Mouse (Mus musculus): ENCODE data around the gene Eef2. TPM values are rescaled to one million over a fixed set of nuclear protein-coding genes. Genes with fewer than 3 reads are reported as not detected.
"Not testable (repeated sequence)": the region's sequence is repeated elsewhere in the genome, so short reads cannot be mapped to it uniquely, and the experiment has no call there.

Gene Eef2
- polyA plus RNA-seq, 1 experiment from 2014 or later = 637 TPM

DNA sequence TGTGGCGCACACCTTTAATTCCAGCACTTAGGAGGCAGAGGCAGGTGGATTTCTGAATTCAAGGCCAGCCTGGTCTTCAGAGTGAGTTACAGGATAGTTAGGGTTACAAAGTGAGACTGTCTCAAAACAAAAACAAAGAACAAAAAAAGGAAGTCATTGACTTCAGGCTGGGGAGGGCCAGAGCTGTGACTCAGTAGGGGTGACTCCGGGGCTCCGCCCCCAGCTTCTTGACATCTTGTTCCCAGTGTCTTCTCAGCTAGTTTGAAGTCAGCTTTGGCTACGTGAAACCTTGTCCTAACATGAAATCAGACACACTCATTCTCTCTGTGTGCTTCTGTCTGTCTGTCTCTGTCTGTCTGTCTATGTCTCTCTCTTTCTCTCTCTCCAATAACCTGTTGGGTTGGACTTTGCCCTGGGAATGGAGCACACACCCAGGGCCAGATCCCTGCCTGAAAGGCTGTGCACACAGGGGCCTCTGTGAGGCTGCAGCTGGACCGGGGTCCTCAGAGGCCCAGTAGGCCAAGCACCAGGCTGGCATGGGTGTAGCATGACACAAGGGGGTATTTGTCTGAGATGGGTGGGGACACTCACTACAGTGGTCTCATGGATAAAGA lies 45.1 kb downstream of the Eef2 start:
- H3K9ac ChIP-seq (replicated peaks) = no peak overlapping the region
- WGBS = 91% methylated on average over 5 of the region's 5 CpGs
- no peak overlapping the region for H3K4me2 ChIP-seq (replicated peaks)
- no peak for ATAC-seq (replicated peaks)
- peaks cover 62% of the 10 kb centered on the region for H3K36me3 ChIP-seq
- H3K9me3 ChIP-seq = no peaks in the 10 kb centered on the region
- H3K4me1 ChIP-seq = no peaks in the 10 kb centered on the region
- H3K27me3 ChIP-seq = no peaks in the 10 kb centered on the region
- H3K4me3 ChIP-seq = no peak overlapping the region
- no peak overlapping the region for H3K27ac ChIP-seq (replicated peaks)

DNA sequence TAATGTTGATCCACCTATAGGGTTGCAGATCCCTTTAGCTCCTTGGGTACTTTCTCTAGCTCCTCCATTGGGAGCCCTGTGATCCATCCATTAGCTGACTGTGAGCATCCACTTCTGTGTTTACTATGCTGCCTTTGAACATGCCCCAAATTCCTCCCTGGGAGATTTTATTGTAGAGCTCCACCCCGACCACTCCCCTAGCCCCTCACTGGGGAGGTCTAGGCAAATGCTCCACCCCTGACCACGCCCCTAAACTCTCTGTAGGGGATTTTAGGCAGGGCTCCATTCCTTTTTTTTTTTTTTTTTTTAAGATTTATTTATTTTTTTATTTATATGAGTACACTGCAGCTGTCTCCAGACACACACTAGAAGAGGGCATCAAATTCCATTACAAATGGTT lies 47.3 kb downstream of the Eef2 start:
- 67% methylated on average over 2 of the region's 2 CpGs for WGBS
- not testable (repeated sequence) for ATAC-seq (replicated peaks); H3K9me3 ChIP-seq; H3K27ac ChIP-seq (replicated peaks); H3K9ac ChIP-seq (replicated peaks); H3K4me3 ChIP-seq; H3K4me2 ChIP-seq (replicated peaks); H3K27me3 ChIP-seq
- H3K4me1 ChIP-seq = peaks cover 15% of the 10 kb centered on the region
- H3K36me3 ChIP-seq = peaks cover 46% of the 10 kb centered on the region

DNA sequence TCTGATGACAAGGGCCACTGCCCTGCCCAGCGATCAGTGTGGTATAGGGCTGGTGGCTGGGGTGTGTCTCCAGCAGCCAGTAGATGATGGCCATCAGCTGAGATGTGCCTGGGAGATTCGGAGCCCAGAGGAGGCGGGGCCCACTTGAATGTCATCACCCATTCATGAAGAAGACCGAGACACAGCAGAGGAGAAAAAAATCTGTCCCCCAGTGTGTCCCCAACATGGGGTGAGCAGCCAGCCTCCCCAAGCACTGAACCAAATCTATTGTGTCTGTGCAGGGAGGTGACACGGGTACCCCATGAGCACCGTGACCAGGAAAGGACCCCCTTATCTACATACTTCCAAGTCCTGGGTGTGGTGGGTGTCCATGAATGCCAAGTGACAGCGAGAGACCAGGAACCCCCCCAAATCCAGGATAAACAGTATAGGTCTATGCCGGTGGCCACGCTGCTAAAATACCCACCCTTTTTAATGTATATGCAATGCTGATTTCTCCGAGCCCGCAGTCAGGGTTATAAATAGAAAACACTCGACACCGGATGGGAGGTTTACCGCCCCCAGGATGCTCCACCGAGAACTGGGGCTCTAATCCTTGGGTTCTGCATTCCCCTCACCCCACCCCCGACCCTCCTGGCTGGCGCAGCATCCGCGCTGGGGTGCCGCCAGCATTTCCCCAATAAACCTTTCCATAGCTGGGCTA lies 53.5 kb downstream of the Eef2 start:
- H3K9ac ChIP-seq (replicated peaks) = peak overlapping the region; percentile 89
- 0 out of 2 replicates have a peak, but pooled peaks cover 4% of the 10 kb centered on the region for H3K36me3 ChIP-seq
- H3K4me2 ChIP-seq (replicated peaks) = peak overlapping the region; percentile 76
- H3K27me3 ChIP-seq = no peaks in the 10 kb centered on the region
- 9% methylated on average over 20 of the region's 20 CpGs for WGBS
- H3K27ac ChIP-seq (replicated peaks) = peak overlapping the region; percentile 94
- peak; percentile 13 for ATAC-seq (replicated peaks)
- peak overlapping the region; percentile 69 for H3K4me3 ChIP-seq
- H3K9me3 ChIP-seq = no peaks in the 10 kb centered on the region
- peaks cover 48% of the 10 kb centered on the region for H3K4me1 ChIP-seq

DNA sequence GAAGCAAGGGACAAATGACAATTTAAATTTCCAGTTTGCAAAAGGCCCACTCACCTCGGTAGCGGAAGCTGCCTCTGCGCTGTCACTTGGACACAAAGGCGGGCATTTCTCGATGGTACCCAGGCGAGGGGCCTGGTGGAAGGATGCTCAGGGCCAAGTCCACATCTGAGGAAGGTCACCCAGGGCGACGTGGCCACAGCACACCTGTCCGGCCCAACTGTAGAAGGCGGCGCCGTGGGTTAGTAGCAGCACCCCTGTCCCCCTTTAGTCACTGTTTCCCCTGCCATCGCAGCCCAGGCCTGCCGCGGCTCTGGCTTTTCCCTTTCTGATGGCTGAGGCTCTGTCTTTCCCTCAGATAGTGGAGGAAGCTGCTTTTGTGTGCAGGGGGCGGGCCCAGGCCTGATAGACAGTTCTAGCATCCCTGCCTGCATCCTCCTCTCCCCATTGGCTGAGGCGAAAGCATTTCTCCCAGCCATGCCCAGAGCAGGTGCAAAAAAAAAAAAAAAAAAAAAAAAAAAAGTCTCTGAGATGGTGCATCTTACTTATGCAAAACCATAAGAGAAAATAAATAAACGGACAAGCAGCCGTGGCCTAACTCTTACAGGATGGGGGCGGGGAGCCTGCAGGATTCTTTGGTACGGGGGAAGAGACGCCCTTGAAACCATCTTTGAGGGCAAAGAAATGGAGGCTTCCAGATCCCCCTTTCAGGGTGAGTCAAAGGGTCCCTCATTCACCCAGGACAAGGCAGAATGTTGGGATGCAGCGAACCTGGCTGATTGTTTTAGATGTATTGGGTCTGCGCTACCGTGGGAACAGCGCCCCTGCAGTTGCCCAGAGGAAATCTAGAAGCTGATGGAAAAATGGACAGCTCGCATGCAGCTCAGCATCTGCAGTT lies 54.3 kb downstream of the Eef2 start, which contains the start of gene Atcay:
Gene Atcay, minus strand, starts transcription at position 396 of the 895 bp plus-strand sequence.
- WGBS = 2% methylated on average over 27 of the region's 27 CpGs
- peaks cover 48% of the 10 kb centered on the region for H3K4me1 ChIP-seq
- peak within 1 kb of the TSS; percentile 89 for H3K9ac ChIP-seq (replicated peaks)
- ATAC-seq (replicated peaks) = peak; percentile 93
- peak within 1 kb of the TSS; percentile 69 for H3K4me3 ChIP-seq
- H3K9me3 ChIP-seq = no peaks in the 10 kb centered on the region
- no peaks in the 10 kb centered on the region for H3K27me3 ChIP-seq
- H3K36me3 ChIP-seq = 0 out of 2 replicates have a peak, but pooled peaks cover 3% of the 10 kb centered on the region
- peak within 1 kb of the TSS; percentile 76 for H3K4me2 ChIP-seq (replicated peaks)
- H3K27ac ChIP-seq (replicated peaks) = peak within 1 kb of the TSS; percentile 94

DNA sequence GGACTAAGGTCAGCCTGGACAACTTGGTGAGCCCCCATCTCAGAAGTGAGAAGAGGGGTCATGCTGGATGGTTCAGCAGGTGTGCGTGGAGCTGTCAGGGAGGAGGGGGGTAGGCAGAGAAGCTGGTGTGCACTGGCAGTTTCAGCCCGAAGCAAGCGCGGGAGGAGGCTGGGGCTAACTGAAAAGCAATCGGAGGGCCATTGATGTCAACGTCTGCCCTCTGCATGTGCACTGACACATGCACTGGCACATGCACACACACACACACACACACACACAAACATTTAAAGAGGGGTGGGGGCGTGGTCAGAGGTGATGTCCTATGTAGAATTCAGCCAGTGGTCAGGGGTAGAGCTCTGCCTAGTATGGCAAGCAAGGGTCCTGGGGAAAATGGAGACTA lies 55.0 kb downstream of the Eef2 start:
- H3K9ac ChIP-seq (replicated peaks) = no peak overlapping the region; the same call in 1 of the 2 replicates
- H3K4me3 ChIP-seq = peak overlapping the region; percentile 69
- 46% methylated on average over 7 of the region's 7 CpGs for WGBS
- no peaks in the 10 kb centered on the region for H3K36me3 ChIP-seq
- H3K27ac ChIP-seq (replicated peaks) = peak overlapping the region; percentile 94
- H3K4me1 ChIP-seq = peaks cover 48% of the 10 kb centered on the region
- H3K27me3 ChIP-seq = no peaks in the 10 kb centered on the region
- no peak for ATAC-seq (replicated peaks)
- H3K9me3 ChIP-seq = no peaks in the 10 kb centered on the region
- H3K4me2 ChIP-seq (replicated peaks) = peak overlapping the region; percentile 76

Other genes starting within 250 kb of the Eef2 start
- gene Gadd45b, start 246.6 kb upstream of the Eef2 start, polyA plus RNA-seq (2015; fragmentation: Nextera tagmentation; extraction: Ambion mirVana) = 5.5 and 5.9 TPM in 2 replicates
- 30.8 and 32.1 TPM in 2 replicates for gene Gng7, start 161.7 kb upstream of the Eef2 start, polyA plus RNA-seq (2015; fragmentation: Nextera tagmentation; extraction: Ambion mirVana)
- gene Diras1, start 151.0 kb upstream of the Eef2 start, polyA plus RNA-seq (2015; fragmentation: Nextera tagmentation; extraction: Ambion mirVana) = 32.6 and 36.0 TPM in 2 replicates
- gene Slc39a3, start 139.2 kb upstream of the Eef2 start, polyA plus RNA-seq (2015; fragmentation: Nextera tagmentation; extraction: Ambion mirVana) = 46.3 TPM in 2 replicates
- gene Sgta, start 116.5 kb upstream of the Eef2 start, polyA plus RNA-seq (2015; fragmentation: Nextera tagmentation; extraction: Ambion mirVana) = 316 and 320 TPM in 2 replicates
- 60.0 and 61.7 TPM in 2 replicates for gene Thop1, start 106.6 kb upstream of the Eef2 start, polyA plus RNA-seq (2015; fragmentation: Nextera tagmentation; extraction: Ambion mirVana)
- gene Creb3l3, start 77.8 kb upstream of the Eef2 start, polyA plus RNA-seq (2015; fragmentation: Nextera tagmentation; extraction: Ambion mirVana) = 0.13 and 0.25 TPM in 2 replicates
- gene Map2k2, start 70.7 kb upstream of the Eef2 start, polyA plus RNA-seq (2015; fragmentation: Nextera tagmentation; extraction: Ambion mirVana) = 211 and 229 TPM in 2 replicates
- gene Zbtb7a, start 41.4 kb upstream of the Eef2 start, polyA plus RNA-seq (2015; fragmentation: Nextera tagmentation; extraction: Ambion mirVana) = 12.1 and 15.1 TPM in 2 replicates
- gene Pias4, start 8.7 kb upstream of the Eef2 start, polyA plus RNA-seq (2015; fragmentation: Nextera tagmentation; extraction: Ambion mirVana) = 54.9 and 57.8 TPM in 2 replicates
- gene Dapk3, start 6.4 kb downstream of the Eef2 start, polyA plus RNA-seq (2015; fragmentation: Nextera tagmentation; extraction: Ambion mirVana) = 56.8 and 61.3 TPM in 2 replicates
- gene 4930442H23Rik, start 7.2 kb downstream of the Eef2 start, polyA plus RNA-seq (2015; fragmentation: Nextera tagmentation; extraction: Ambion mirVana) = 0.14 and 0.19 TPM in 2 replicates
- gene Nmrk2, start 25.4 kb downstream of the Eef2 start, polyA plus RNA-seq (2015; fragmentation: Nextera tagmentation; extraction: Ambion mirVana) = 0.11 TPM in 1 of 2 replicates, not detected in the other
- 72.6 and 75.3 TPM in 2 replicates for gene Atcay, start 54.2 kb downstream of the Eef2 start, polyA plus RNA-seq (2015; fragmentation: Nextera tagmentation; extraction: Ambion mirVana)
- 19.5 and 21.2 TPM in 2 replicates for gene Zfr2, start 56.5 kb downstream of the Eef2 start, polyA plus RNA-seq (2015; fragmentation: Nextera tagmentation; extraction: Ambion mirVana)
- gene Matk, start 76.3 kb downstream of the Eef2 start, polyA plus RNA-seq (2015; fragmentation: Nextera tagmentation; extraction: Ambion mirVana) = 22.4 TPM in 2 replicates
- gene Mrpl54, start 90.3 kb downstream of the Eef2 start, polyA plus RNA-seq (2015; fragmentation: Nextera tagmentation; extraction: Ambion mirVana) = 97.3 and 104 TPM in 2 replicates
- gene Apba3, start 90.3 kb downstream of the Eef2 start, polyA plus RNA-seq (2015; fragmentation: Nextera tagmentation; extraction: Ambion mirVana) = 33.5 and 37.5 TPM in 2 replicates
- gene Tjp3, start 115.0 kb downstream of the Eef2 start, polyA plus RNA-seq (2015; fragmentation: Nextera tagmentation; extraction: Ambion mirVana) = 8.5 and 9.0 TPM in 2 replicates
- gene Pip5k1c, start 116.3 kb downstream of the Eef2 start, polyA plus RNA-seq (2015; fragmentation: Nextera tagmentation; extraction: Ambion mirVana) = 123 and 127 TPM in 2 replicates
- gene Cactin, start 144.5 kb downstream of the Eef2 start, polyA plus RNA-seq (2015; fragmentation: Nextera tagmentation; extraction: Ambion mirVana) = 40.7 and 42.4 TPM in 2 replicates
- gene Tbxa2r, start 152.1 kb downstream of the Eef2 start, polyA plus RNA-seq (2015; fragmentation: Nextera tagmentation; extraction: Ambion mirVana) = 3.1 and 4.3 TPM in 2 replicates
- not detected in 2 replicates for gene Gipc3, start 166.6 kb downstream of the Eef2 start, polyA plus RNA-seq (2015; fragmentation: Nextera tagmentation; extraction: Ambion mirVana)
- gene Hmg20b, start 173.8 kb downstream of the Eef2 start, polyA plus RNA-seq (2015; fragmentation: Nextera tagmentation; extraction: Ambion mirVana) = 41.4 and 43.3 TPM in 2 replicates
- 11.2 and 11.9 TPM in 2 replicates for gene Mfsd12, start 180.9 kb downstream of the Eef2 start, polyA plus RNA-seq (2015; fragmentation: Nextera tagmentation; extraction: Ambion mirVana)
- gene 4930404N11Rik, start 189.2 kb downstream of the Eef2 start, polyA plus RNA-seq (2015; fragmentation: Nextera tagmentation; extraction: Ambion mirVana) = 0.73 and 1.3 TPM in 2 replicates
- gene Fzr1, start 201.9 kb downstream of the Eef2 start, polyA plus RNA-seq (2015; fragmentation: Nextera tagmentation; extraction: Ambion mirVana) = 133 and 135 TPM in 2 replicates
- 88.2 and 89.0 TPM in 2 replicates for gene Dohh, start 207.8 kb downstream of the Eef2 start, polyA plus RNA-seq (2015; fragmentation: Nextera tagmentation; extraction: Ambion mirVana)
- 5.4 and 6.6 TPM in 2 replicates for gene Gm48551, start 207.8 kb downstream of the Eef2 start, polyA plus RNA-seq (2015; fragmentation: Nextera tagmentation; extraction: Ambion mirVana)
- 2.9 and 3.1 TPM in 2 replicates for gene Gm48552, start 212.4 kb downstream of the Eef2 start, polyA plus RNA-seq (2015; fragmentation: Nextera tagmentation; extraction: Ambion mirVana)
- 1.2 and 1.8 TPM in 2 replicates for gene Smim24, start 216.4 kb downstream of the Eef2 start, polyA plus RNA-seq (2015; fragmentation: Nextera tagmentation; extraction: Ambion mirVana)